Mouse (Mus musculus) embryonic facial prominence, embryonic 15.5 days (tissue): ENCODE results near the gene Hmgcl. TPM values are rescaled to one million over a fixed set of nuclear protein-coding genes. Genes with fewer than 3 reads are reported as not detected.

Source experiments
- ATAC-seq: fragments of 200-750 bp; cut with Nextera tagmentation; 2 replicates; pipeline ENCODE4 v1.8.0; 2017; ENCODE audit warnings: low read depth, moderate TSS enrichment; ENCODE audit not compliant: insufficient number of reproducible peaks, low FRiP score, low TSS enrichment
- H3K27ac ChIP-seq: fragments of 300-500 bp; sonication (generic); replicated peaks from 2 replicates; pipeline ENCODE4 v1.5.1; 2015; ENCODE audit warnings: mild to moderate bottlenecking, inconsistent platforms
- H3K27me3 ChIP-seq: fragments of 300-500 bp; sonication (generic); 2 replicates; pipeline ENCODE4 v1.6.1; 2015; ENCODE audit warnings: inconsistent platforms
- H3K36me3 ChIP-seq: fragments of 300-500 bp; sonication (generic); 2 replicates; pipeline ENCODE4 v1.6.1; 2015; ENCODE audit warnings: mild to moderate bottlenecking, inconsistent platforms
- H3K4me1 ChIP-seq: fragments of 300-500 bp; sonication (generic); 2 replicates; pipeline ENCODE4 v1.6.1; 2015; ENCODE audit warnings: inconsistent platforms
- H3K4me2 ChIP-seq: fragments of 300-500 bp; sonication (generic); replicated peaks from 2 replicates; pipeline ENCODE4 v1.6.1; 2015; ENCODE audit warnings: mild to moderate bottlenecking, inconsistent platforms
- H3K4me3 ChIP-seq: fragments of 300-500 bp; sonication (generic); replicated peaks from 2 replicates; pipeline ENCODE4 v1.5.1; 2015; ENCODE audit warnings: mild to moderate bottlenecking, inconsistent platforms
- H3K9ac ChIP-seq: fragments of 300-500 bp; sonication (generic); 2 replicates; pipeline ENCODE4 v1.6.1; 2015; ENCODE audit warnings: inconsistent platforms
- H3K9me3 ChIP-seq: fragments of 300-500 bp; sonication (generic); replicated peaks from 2 replicates; pipeline ENCODE4 v1.6.1; 2016; ENCODE audit warnings: inconsistent platforms
- WGBS: fragments of 180-500 bp; shearing (Covaris S2); methylation state at CpG from one replicate; pipeline ENCODE4 v1.1.7; 2015; 5-methylcytosine and 5-hydroxymethylcytosine counted together
- polyA plus RNA-seq: library from polyadenylated mRNA; unstranded; fragments of >200 nt; fragmentation: Nextera tagmentation; extraction: Ambion mirVana; gene quantifications from 2 replicates; pipeline ENCODE4 v1.2.1, GENCODE M21; 2015

Hmgcl gene
- polyA plus RNA-seq = 78.2 and 79.8 TPM in 2 replicates

DNA sequence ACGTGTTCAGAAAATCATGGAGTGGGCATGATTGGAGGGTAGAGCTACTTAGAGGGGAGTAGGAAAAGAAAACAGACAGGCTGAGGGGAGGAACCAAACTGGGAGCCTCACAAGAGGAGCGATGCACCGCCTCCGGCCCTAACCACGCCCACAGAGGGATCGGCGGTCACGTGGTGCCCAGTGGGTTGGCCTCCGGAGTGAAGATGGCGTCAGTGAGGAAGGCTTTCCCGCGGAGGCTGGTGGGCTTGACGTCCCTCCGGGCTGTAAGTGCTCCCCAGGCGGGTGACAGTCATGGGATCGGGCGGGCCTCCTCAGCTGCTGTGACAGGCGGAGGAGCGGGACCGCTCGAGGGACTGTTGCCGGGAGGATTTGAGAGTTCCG, at the start of gene Hmgcl:
Gene Hmgcl (plus strand): TSS at position 171 of the 381 bp plus-strand sequence.
- H3K36me3 ChIP-seq = peaks cover 8% of the 10 kb centered on the region
- peak within 1 kb of the TSS; percentile 69 for H3K4me2 ChIP-seq
- peak; percentile 92 for ATAC-seq
- peak within 1 kb of the TSS; percentile 93 for H3K4me3 ChIP-seq
- H3K27me3 ChIP-seq = no peaks in the 10 kb centered on the region
- H3K4me1 ChIP-seq = peaks cover 21% of the 10 kb centered on the region
- H3K9me3 ChIP-seq = 0 out of 2 replicates have a peak, but pooled peaks cover 4% of the 10 kb centered on the region
- WGBS = under 1% methylated on average over 23 of the region's 23 CpGs
- peak within 1 kb of the TSS; percentile 83 for H3K9ac ChIP-seq
- H3K27ac ChIP-seq = peak within 1 kb of the TSS; percentile 60

DNA sequence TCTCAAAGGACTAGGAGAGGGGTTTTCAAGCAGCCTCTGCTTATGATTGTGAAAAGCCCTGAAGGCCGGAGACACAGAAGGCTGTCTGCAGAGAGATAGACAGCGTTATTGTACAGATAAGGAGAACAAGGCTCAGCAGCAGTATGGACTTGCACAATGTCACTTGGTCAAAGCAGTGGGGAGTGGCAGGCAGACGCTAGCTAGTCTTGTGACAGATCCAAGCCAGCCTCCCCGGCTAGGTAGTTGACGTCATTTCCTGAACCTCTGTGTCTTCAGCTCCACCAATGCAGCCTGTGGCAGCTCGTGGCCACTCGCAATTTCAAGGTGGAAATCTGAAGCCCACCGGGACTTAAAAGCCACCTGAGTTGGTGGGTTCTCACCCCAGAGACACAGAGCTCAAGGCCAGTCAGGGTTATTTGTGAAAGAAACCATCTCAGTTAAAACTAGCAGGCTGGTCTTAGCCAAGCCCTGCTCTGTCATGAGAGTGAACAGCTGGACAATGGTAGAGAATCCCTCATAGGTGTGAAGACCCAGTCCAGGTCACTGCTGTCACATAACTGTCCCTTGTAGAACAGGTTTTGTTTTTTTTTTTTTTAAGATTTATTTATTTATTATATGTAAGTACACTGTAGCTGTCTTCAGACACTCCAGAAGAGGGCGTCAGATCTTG, 47.7 kb upstream of the Hmgcl start:
- no peaks in the 10 kb centered on the region for H3K4me1 ChIP-seq
- H3K4me2 ChIP-seq = no peak overlapping the region
- H3K27ac ChIP-seq = no peak overlapping the region
- no peaks in the 10 kb centered on the region for H3K36me3 ChIP-seq
- no peaks in the 10 kb centered on the region for H3K27me3 ChIP-seq
- no peak for ATAC-seq
- H3K9ac ChIP-seq = no peak overlapping the region
- no peaks in the 10 kb centered on the region for H3K9me3 ChIP-seq
- H3K4me3 ChIP-seq = no peak overlapping the region
- 57% methylated on average over 9 of the region's 9 CpGs for WGBS

DNA sequence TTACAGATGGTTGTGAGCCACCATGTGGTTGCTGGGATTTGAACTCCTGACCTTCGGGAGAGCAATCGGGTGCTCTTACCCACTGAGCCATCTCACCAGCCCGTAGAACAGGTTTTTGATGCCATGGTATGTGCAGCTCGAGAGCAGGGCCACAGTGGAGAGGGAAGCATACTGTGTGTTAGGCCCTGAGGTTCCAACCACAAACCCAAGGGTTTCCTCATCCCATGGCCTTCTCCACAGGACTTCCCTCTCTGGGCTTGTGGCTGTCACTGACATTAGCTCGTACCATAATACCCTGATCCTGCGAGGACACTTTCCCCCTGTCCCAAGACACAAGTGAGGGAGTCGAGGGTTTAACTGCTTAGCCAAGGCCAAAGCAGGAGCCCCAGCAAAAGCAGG, 47.2 kb upstream of the Hmgcl start:
- ATAC-seq = no peak
- WGBS = 76% methylated on average over 7 of the region's 7 CpGs
- no peaks in the 10 kb centered on the region for H3K36me3 ChIP-seq

DNA sequence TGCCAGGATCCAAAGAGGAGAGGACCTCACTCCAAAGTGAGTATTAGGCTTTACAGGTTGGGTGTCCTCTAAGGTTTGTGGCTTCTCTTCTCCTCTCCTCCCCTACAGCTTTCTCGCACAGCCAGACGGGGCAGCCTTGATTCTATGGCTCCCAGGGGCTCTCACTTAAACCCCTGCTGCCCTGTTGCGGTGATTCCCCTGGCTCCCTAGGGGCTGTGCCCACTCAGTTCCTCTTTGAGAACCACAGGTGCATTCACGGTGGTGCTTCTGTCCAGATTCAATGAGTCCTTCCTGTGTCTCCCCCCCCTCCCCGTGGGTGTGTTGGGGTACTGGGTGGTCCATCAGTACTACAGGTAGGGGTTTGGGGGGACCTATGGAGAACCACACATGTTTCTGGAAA, 46.2 kb upstream of the Hmgcl start:
- no peaks in the 10 kb centered on the region for H3K4me1 ChIP-seq
- no peaks in the 10 kb centered on the region for H3K27me3 ChIP-seq
- no peak overlapping the region for H3K9ac ChIP-seq
- no peaks in the 10 kb centered on the region for H3K9me3 ChIP-seq
- H3K4me2 ChIP-seq = no peak overlapping the region
- H3K36me3 ChIP-seq = no peaks in the 10 kb centered on the region
- 78% methylated on average over 5 of the region's 5 CpGs for WGBS
- no peak for ATAC-seq
- no peak overlapping the region for H3K27ac ChIP-seq
- no peak overlapping the region for H3K4me3 ChIP-seq

More for the DNA sequence above, 47.2 kb upstream of the Hmgcl start:
- Histone ChIP-seq H3K4me1 (no peaks in the 10 kb centered on the region), H3K4me2 (no peak overlapping the region), H3K4me3 (no peak overlapping the region), H3K27ac (no peak overlapping the region), H3K9me3 (no peaks in the 10 kb centered on the region), H3K9ac (no peak overlapping the region), H3K27me3 (no peaks in the 10 kb centered on the region)

DNA sequence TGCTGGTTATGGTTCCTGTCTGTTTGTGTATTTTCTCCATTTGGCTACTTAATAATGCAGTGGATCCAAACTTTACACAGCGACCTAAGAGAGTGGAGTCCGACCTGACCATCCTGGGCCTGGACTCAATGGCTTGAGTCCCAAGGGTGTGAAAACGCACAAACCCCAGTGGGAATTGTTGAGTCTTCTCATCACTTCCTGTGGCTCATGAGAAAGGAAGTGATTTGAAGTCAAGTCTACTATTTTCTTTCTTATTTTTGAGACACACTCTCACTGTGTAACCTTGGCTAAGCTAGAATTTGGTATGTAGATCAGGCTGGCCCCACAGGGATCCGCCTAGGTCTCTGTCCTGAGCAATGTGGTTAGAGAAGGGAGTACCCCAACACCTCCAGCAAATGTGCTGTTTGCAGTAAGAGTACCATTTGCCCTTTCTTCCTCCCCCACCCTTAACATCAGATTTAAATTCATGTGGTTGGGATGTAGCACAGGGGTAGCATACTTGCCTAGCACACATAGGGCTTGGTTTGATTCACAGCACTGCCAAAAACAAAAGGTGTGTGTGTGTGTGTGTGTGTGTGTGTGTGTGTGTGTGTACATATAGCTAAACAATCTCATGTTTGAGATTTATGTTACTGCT, 43.5 kb upstream of the Hmgcl start:
- no peak overlapping the region for H3K4me2 ChIP-seq
- ATAC-seq = no peak
- no peak overlapping the region for H3K27ac ChIP-seq
- H3K4me1 ChIP-seq = no peaks in the 10 kb centered on the region
- 90% methylated on average over 4 of the region's 4 CpGs for WGBS
- no peak overlapping the region for H3K4me3 ChIP-seq
- no peaks in the 10 kb centered on the region for H3K36me3 ChIP-seq
- no peak overlapping the region for H3K9ac ChIP-seq
- no peaks in the 10 kb centered on the region for H3K27me3 ChIP-seq
- H3K9me3 ChIP-seq = no peaks in the 10 kb centered on the region

DNA sequence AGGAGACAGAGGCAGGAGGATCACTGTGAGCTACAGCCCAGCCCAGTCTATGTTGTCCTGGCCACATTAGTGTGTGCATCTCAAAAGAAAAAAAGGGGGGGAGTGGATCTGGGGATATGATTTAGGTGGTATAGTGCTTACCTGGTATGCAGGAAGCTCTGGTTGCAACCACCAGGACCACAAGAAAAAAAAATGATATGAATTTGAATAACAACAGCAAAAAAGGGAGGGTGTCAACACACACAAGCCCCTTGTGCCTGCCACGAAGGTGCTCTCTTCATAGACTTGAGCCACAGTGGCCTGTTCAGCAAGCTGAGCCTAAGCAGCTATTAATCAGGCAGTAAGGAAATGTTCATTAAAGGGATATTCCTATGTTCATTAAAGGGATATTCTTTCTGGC, 41.4 kb upstream of the Hmgcl start:
- Histone ChIP-seq H3K36me3 (no peaks in the 10 kb centered on the region), H3K4me3 (no peak overlapping the region), H3K9me3 (no peaks in the 10 kb centered on the region), H3K27me3 (no peaks in the 10 kb centered on the region), H3K4me2 (no peak overlapping the region), H3K27ac (no peak overlapping the region), H3K4me1 (no peaks in the 10 kb centered on the region), H3K9ac (no peak overlapping the region)
- 53% methylated on average over 1 of the region's 1 CpGs for WGBS
- no peak for ATAC-seq

DNA sequence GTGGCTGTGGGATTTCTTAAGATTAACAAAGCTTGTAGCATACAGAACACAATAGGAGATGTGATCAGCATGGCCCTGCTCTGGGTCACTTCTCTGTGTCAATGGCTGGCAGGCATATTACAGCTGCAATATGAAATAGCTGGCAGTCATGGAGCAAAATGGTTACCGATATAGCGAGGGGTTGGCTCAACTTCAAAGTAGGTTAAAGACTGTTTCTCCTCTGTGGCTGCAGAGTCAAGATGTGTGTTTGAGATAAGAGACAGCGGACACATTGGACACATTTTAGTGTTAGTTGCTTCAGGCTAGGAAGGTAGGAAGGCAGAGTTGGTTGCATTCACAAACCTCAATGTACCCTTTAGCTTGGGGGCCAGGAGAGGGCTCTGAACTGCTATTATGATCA, 39.6 kb upstream of the Hmgcl start:
- H3K4me2 ChIP-seq = no peak overlapping the region
- 58% methylated on average over 3 of the region's 3 CpGs for WGBS

DNA sequence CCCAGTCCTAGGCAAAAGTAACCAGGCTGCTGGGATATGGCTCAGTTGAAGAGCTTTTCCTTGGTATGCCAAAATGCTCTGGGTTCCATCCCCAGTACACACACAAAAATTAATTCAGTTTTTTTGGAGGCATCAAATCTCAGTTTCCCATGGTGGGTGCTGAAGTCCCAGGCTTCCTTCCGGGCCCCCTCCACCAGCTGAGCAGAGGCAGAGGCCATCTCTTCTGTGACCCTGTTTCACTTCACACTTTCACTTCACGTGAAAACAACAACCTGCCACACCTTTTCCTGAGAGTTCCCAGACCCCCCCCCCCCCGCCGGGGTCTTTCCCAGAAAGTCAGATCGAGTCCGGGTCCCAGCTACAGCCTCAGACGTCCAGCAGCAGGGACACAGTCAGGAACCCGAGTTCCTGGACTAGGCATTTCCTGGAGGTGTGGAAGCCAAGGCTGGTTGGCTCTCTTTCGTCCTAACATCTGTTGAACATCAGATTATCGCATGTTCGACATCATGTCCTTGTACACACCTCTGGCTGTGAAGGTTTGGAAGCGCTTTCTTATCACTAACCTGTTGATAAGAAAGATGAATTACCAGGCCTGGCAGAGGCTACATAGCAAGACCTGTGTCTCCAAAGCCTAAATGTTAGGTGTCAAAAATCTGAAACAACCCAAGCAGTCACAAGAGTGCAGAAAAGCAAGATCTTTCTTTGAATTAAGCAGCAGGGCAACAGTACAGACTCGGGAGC, 36.8 kb upstream of the Hmgcl start:
- Histone ChIP-seq H3K36me3 (no peaks in the 10 kb centered on the region), H3K4me1 (no peaks in the 10 kb centered on the region), H3K4me3 (no peak overlapping the region), H3K27me3 (no peaks in the 10 kb centered on the region), H3K9me3 (no peaks in the 10 kb centered on the region), H3K4me2 (no peak overlapping the region), H3K27ac (no peak overlapping the region), H3K9ac (no peak overlapping the region)
- 59% methylated on average over 13 of the region's 13 CpGs for WGBS
- no peak for ATAC-seq

More for the DNA sequence above, 39.6 kb upstream of the Hmgcl start:
- Histone ChIP-seq H3K4me1 (no peaks in the 10 kb centered on the region), H3K9ac (no peak overlapping the region), H3K4me3 (no peak overlapping the region), H3K27me3 (no peaks in the 10 kb centered on the region), H3K9me3 (no peaks in the 10 kb centered on the region), H3K36me3 (no peaks in the 10 kb centered on the region), H3K27ac (no peak overlapping the region)
- ATAC-seq = no peak

DNA sequence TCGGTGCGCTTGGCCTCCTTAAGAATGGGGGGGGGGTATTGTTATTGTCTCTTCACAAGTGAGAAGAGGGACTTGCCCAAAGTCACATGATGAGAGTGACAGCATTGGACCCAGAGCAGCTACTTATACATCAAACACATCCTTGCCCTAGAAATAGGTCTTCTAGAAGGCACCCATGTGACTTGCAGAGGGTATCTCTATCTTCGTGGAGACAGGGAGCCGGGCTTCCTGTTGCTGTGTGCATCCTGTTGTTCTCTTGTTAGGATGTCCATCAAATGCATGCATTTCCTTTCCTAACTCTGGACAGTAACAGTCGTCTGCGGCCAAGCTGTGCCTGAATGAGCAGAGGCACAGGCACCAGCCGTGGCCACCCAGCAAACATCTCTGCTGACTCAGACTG, 34.7 kb upstream of the Hmgcl start:
- Histone ChIP-seq H3K36me3 (no peaks in the 10 kb centered on the region), H3K9ac (no peak overlapping the region), H3K27me3 (no peaks in the 10 kb centered on the region), H3K4me3 (no peak overlapping the region), H3K4me2 (no peak overlapping the region), H3K9me3 (no peaks in the 10 kb centered on the region), H3K27ac (no peak overlapping the region), H3K4me1 (no peaks in the 10 kb centered on the region)
- no peak for ATAC-seq
- 67% methylated on average over 7 of the region's 7 CpGs for WGBS

DNA sequence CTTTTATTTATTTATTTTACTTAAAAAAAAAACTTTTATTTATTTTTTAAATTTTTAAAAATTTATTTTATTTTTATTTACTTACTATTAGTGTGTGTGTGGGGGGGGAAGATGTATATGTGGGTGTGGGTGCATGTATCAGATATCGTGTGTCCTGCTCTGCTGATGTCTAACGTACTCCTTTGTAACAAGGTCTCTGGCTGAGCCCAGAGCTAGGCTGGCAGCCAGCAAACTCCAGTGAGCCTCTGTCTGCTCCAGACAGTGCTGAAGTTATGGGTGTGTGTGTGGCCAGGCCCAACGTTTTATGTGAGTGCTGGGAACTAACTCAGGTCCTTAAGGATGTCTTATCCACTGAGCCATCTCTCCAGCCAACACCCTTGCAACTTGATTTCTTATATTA, 34.1 kb upstream of the Hmgcl start:
- Histone ChIP-seq H3K4me3 (no peak overlapping the region), H3K27me3 (no peaks in the 10 kb centered on the region), H3K27ac (no peak overlapping the region), H3K4me2 (no peak overlapping the region), H3K9me3 (no peaks in the 10 kb centered on the region), H3K9ac (no peak overlapping the region), H3K36me3 (no peaks in the 10 kb centered on the region), H3K4me1 (no peaks in the 10 kb centered on the region)
- WGBS = 58% methylated on average over 3 of the region's 3 CpGs
- no peak for ATAC-seq

DNA sequence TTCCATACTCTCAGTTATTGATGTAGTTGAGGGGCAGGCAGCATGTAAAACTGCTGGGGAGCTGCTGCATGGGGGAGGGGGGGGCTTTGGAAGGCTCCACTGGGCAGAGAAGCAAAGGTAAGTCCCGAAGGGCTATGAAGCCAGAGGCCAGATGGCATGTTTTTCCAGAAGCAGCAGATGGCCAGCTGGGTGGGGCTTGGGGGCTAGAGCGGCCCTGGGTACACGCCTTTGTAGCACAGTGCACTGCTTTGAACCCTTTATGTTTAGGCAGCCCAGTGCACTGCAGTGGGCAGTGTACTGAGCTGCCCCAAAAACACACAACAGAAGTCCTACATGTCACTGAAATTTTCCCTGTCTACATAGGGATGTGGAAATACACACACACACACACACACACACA, 33.4 kb upstream of the Hmgcl start:
- Histone ChIP-seq H3K9ac (no peak overlapping the region), H3K4me1 (no peaks in the 10 kb centered on the region), H3K9me3 (no peaks in the 10 kb centered on the region), H3K27ac (no peak overlapping the region), H3K27me3 (no peaks in the 10 kb centered on the region), H3K4me3 (no peak overlapping the region), H3K4me2 (no peak overlapping the region), H3K36me3 (no peaks in the 10 kb centered on the region)
- 54% methylated on average over 3 of the region's 3 CpGs for WGBS
- ATAC-seq = no peak
